Mouse (Mus musculus) kidney, adult 2 months (tissue): ENCODE results near the gene Stpg3.

ENCODE experiments used
- CTCF ChIP-seq: fragments of 200-500 bp; conservative IDR thresholded peaks from 2 replicates; pipeline ENCODE4 v1.5.1; 2011; ENCODE audit warnings: low read depth, mild to moderate bottlenecking, control low read depth, low read length, moderate library complexity, mixed read lengths; ENCODE audit not compliant: insufficient read depth, insufficient read length
- POLR2A ChIP-seq: fragments of 200-500 bp; IDR thresholded peaks from one replicate; pipeline ENCODE4 v1.6.1; 2011; ENCODE audit warnings: low read depth, low read length, control low read depth

DNA sequence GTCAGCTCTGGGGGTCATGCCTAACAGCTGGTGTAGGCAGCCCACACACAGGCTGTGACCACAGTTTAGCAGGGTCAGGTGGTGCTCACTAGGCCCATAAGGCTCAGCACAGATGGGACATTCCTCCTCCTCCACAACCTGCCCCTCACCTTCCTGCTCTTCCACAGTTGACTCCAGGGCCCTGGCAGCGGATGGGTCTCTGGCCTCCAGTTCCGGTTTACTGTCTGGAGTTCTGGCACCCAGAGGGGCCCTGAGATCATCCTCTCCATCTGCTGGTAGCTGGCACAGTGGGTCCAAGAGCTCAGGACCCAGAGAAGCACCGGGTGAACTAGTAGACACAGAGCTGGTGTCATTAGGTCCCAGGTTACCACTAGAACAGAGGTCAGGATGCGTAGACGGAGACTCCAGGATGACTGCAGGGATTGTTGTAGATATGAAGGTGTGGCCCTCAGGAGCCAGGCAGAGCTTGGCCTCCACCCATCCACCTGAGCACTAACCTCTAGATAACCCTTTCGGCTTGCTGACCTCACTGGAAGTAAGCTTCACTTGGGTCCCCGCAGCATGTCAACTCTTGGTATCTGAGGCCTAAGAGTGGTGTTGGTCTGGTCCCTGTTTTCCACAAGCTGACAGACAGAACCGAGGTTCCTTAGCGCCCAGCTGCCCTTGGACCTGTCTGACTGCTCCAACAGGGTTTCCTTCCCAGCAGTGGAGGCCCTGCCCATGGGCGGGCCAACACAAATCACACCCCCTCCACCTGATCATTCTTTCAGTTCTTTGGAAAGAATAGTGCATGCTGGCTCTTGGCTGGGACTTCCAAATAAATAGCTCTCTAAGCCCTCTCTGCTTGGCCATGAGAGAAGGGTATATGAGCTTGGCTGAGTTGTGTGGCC lies 32.0 kb upstream of the Stpg3 start, which contains the start of gene AL732309.1:
- TF ChIP-seq POLR2A = no peak
- no peak for TF ChIP-seq CTCF
